Mouse (Mus musculus): ENCODE measurements around the gene Gdf5.

- TF ChIP-seq CTCF (IDR thresholded peaks at IDR 0.05) (no peak), EP300 (IDR thresholded peaks at IDR 0.05) (no peak)
Observed at GRCm38 (mm10) chr2:155979328-155979991, 34.3 kb upstream of the Gdf5 start.

Data from lung, postnatal 0 days (tissue).